Mouse (Mus musculus): ENCODE results near the gene Magea3.
"Not testable (repeated sequence)": the region's sequence is repeated elsewhere in the genome, so short reads cannot be mapped to it uniquely, and the experiment has no call there.

The Magea3 gene

GRCm38 (mm10) chrX:154949405-154949804, at the start of gene Magea3:
Gene Magea3 (minus strand): TSS chrX:154949505.
- not testable (repeated sequence) for DNase-seq (ENCODE audit: low spot score)

GRCm38 (mm10) chrX:154995750-154996149, 46.4 kb upstream of the Magea3 start, which contains the start of gene Magea8:
Gene Magea8 (minus strand): TSS chrX:154995850.
- DNase-seq (ENCODE audit: low spot score): not testable (repeated sequence)

GRCm38 (mm10) chrX:154935887-154936286, 13.4 kb downstream of the Magea3 start, which contains the start of gene Magea6:
Gene Magea6 (minus strand): TSS chrX:154935987.
- DNase-seq (ENCODE audit: low spot score): not testable (repeated sequence)
